Mouse (Mus musculus) c-Kit-positive CD71-positive TER-119-positive erythroid progenitor cells, embryonic 14.5 days (primary cell): ENCODE measurements around the gene Mus81.
A peak's percentile ranks its signal among the peaks of the same experiment; 100 is the strongest.

ENCODE experiments used
- DNase-seq: peaks from one replicate; pipeline ENCODE4 v3.0.0-alpha.2; 2013; ENCODE audit warnings: low spot score

Mus81 gene

GRCm38 (mm10) chr19:5471846-5472245, 16.4 kb downstream of the Mus81 start:
- DNase-seq = no peak

- no peak for DNase-seq
Observed at GRCm38 (mm10) chr19:5468374-5468773, 19.8 kb downstream of the Mus81 start, which contains the start of gene Ctsw. Gene Ctsw, minus strand, starts transcription at chr19:5468507.

- no peak for DNase-seq
Observed at GRCm38 (mm10) chr19:5466916-5467500, 21.2 kb downstream of the Mus81 start.

- DNase-seq = no peak
Observed at GRCm38 (mm10) chr19:5465037-5465436, 23.2 kb downstream of the Mus81 start.

GRCm38 (mm10) chr19:5463791-5464562, 24.2 kb downstream of the Mus81 start:
- DNase-seq = no peak

GRCm38 (mm10) chr19:5463212-5463611, 25.0 kb downstream of the Mus81 start:
- no peak for DNase-seq

- no peak for DNase-seq
Observed at GRCm38 (mm10) chr19:5461411-5461810, 26.8 kb downstream of the Mus81 start.

- peak; percentile 78 for DNase-seq
Observed at GRCm38 (mm10) chr19:5460465-5460911, 27.7 kb downstream of the Mus81 start, which contains the start of gene Fibp. Gene Fibp, plus strand, starts transcription at chr19:5460615.

- no peak for DNase-seq
Observed at GRCm38 (mm10) chr19:5459896-5460295, 28.3 kb downstream of the Mus81 start.

GRCm38 (mm10) chr19:5459019-5459418, 29.2 kb downstream of the Mus81 start:
- DNase-seq = no peak

- no peak for DNase-seq
Observed at GRCm38 (mm10) chr19:5457746-5458442, 30.3 kb downstream of the Mus81 start, which contains the start of gene Ccdc85b. Gene Ccdc85b, minus strand, starts transcription at chr19:5457894.

GRCm38 (mm10) chr19:5456922-5457745, 31.1 kb downstream of the Mus81 start:
- peak; percentile 91 for DNase-seq

GRCm38 (mm10) chr19:5456241-5456921, 31.8 kb downstream of the Mus81 start:
- no peak for DNase-seq

GRCm38 (mm10) chr19:5455568-5455967, 32.6 kb downstream of the Mus81 start:
- DNase-seq = no peak

- no peak for DNase-seq
Observed at GRCm38 (mm10) chr19:5455037-5455436, 33.2 kb downstream of the Mus81 start.

GRCm38 (mm10) chr19:5451766-5452165, 36.4 kb downstream of the Mus81 start:
- DNase-seq = no peak

- no peak for DNase-seq
Observed at GRCm38 (mm10) chr19:5449673-5450072, 38.5 kb downstream of the Mus81 start.

GRCm38 (mm10) chr19:5448354-5449150, 39.6 kb downstream of the Mus81 start:
- DNase-seq = no peak

- DNase-seq = no peak
Observed at GRCm38 (mm10) chr19:5447515-5448353, 40.5 kb downstream of the Mus81 start, which contains the start of gene Fosl1. Gene Fosl1, plus strand, starts transcription at chr19:5447547.
